Mouse (Mus musculus) hindbrain, embryonic 14.5 days (tissue): ENCODE measurements at regions not wholly inside any gene's neighbourhood (a gene's known extent, or its start where the extent isn't known, plus 50 kb on each side); places are given as distances from the start of the nearest gene placed in this dataset.

Experiments used
- ATAC-seq: fragments of 200-750 bp; cut with Nextera tagmentation; 2 replicates; pipeline ENCODE4 v1.8.0; 2017; ENCODE audit warnings: moderate number of reproducible peaks, mild to moderate bottlenecking, moderate TSS enrichment, moderate library complexity; ENCODE audit not compliant: low FRiP score
- DNase-seq: peaks from one replicate; pipeline ENCODE4 v3.0.0-alpha.2; 2015; ENCODE audit warnings: low spot score
- H3K27ac ChIP-seq: fragments of 300-500 bp; sonication (generic); 2 replicates; pipeline ENCODE4 v1.5.1; 2014; ENCODE audit warnings: mild to moderate bottlenecking, moderate library complexity
- H3K27me3 ChIP-seq: fragments of 300-500 bp; sonication (generic); 2 replicates; pipeline ENCODE4 v1.6.1; 2014; ENCODE audit warnings: mild to moderate bottlenecking, low read length, mixed read lengths; ENCODE audit not compliant: control insufficient read depth, insufficient read depth
- H3K36me3 ChIP-seq: fragments of 300-500 bp; sonication (generic); replicated peaks from 2 replicates; pipeline ENCODE4 v1.6.1; 2014; ENCODE audit not compliant: control insufficient read depth, insufficient read depth
- H3K4me1 ChIP-seq: fragments of 300-500 bp; sonication (generic); replicated peaks from 2 replicates; pipeline ENCODE4 v1.6.1; 2014; ENCODE audit warnings: antibody characterized with exemption, low read length, mixed read lengths; ENCODE audit not compliant: control insufficient read depth, insufficient read depth
- H3K4me2 ChIP-seq: fragments of 300-500 bp; sonication (generic); replicated peaks from 2 replicates; pipeline ENCODE4 v1.6.1; 2014; ENCODE audit warnings: mild to moderate bottlenecking, moderate library complexity
- H3K4me3 ChIP-seq: fragments of 300-500 bp; sonication (generic); replicated peaks from 2 replicates; pipeline ENCODE4 v1.5.1; 2014; ENCODE audit warnings: mild to moderate bottlenecking, low read length
- H3K9ac ChIP-seq: fragments of 300-500 bp; sonication (generic); 2 replicates; pipeline ENCODE4 v1.6.1; 2014
- H3K9me3 ChIP-seq: fragments of 300-500 bp; sonication (generic); 2 replicates; pipeline ENCODE4 v1.6.1; 2016; ENCODE audit warnings: low read length; ENCODE audit not compliant: control insufficient read depth
- WGBS: fragments of 180-500 bp; shearing (Covaris S2); extraction: QIAGEN DNeasy Blood & Tissue Kit; methylation state at CpG from one replicate; pipeline ENCODE4 v1.1.7; 2014; 5-methylcytosine and 5-hydroxymethylcytosine counted together

GRCm38 (mm10) chr9:93005182-93005953 lies 463.3 kb downstream of the Plod2 start:
- DNase-seq (no peak), ATAC-seq (no peak)
- Histone ChIP-seq H3K9me3 (no peaks in the 10 kb centered on the region), H3K4me2 (no peak overlapping the region), H3K27me3 (no peaks in the 10 kb centered on the region), H3K4me1 (no peaks in the 10 kb centered on the region), H3K4me3 (no peak overlapping the region), H3K27ac (no peak overlapping the region), H3K36me3 (no peaks in the 10 kb centered on the region), H3K9ac (no peak overlapping the region)
- WGBS = 89% methylated on average over 3 of the region's 3 CpGs

- Histone ChIP-seq H3K4me1 (no peaks in the 10 kb centered on the region), H3K9me3 (no peaks in the 10 kb centered on the region), H3K27ac (no peak overlapping the region), H3K27me3 (no peaks in the 10 kb centered on the region), H3K4me3 (no peak overlapping the region), H3K36me3 (no peaks in the 10 kb centered on the region), H3K9ac (no peak overlapping the region), H3K4me2 (no peak overlapping the region)
- ATAC-seq (0 out of 2 replicates have a peak, but pooled peaks have one; percentile 46), DNase-seq (no peak)
- 35% methylated on average over 4 of the region's 4 CpGs for WGBS
Observed at GRCm38 (mm10) chr9:93008511-93009302, 466.7 kb downstream of the Plod2 start.

- no peak overlapping the region for H3K4me2 ChIP-seq
- no peak overlapping the region for H3K27ac ChIP-seq
- no peak overlapping the region for H3K9ac ChIP-seq
- no peaks in the 10 kb centered on the region for H3K36me3 ChIP-seq
- ATAC-seq (no peak), DNase-seq (no peak)
- H3K4me1 ChIP-seq = no peaks in the 10 kb centered on the region
- WGBS = 62% methylated on average over 10 of the region's 10 CpGs
- no peak overlapping the region for H3K4me3 ChIP-seq
- no peaks in the 10 kb centered on the region for H3K9me3 ChIP-seq
- H3K27me3 ChIP-seq = no peaks in the 10 kb centered on the region
Observed at GRCm38 (mm10) chr9:93044298-93044912, 502.4 kb downstream of the Plod2 start.

GRCm38 (mm10) chr9:93072140-93072539 lies 530.1 kb downstream of the Plod2 start:
- H3K36me3 ChIP-seq = no peaks in the 10 kb centered on the region
- WGBS = 76% methylated on average over 3 of the region's 3 CpGs

GRCm38 (mm10) chr9:93083114-93083513 lies 541.1 kb downstream of the Plod2 start:
- ATAC-seq (no peak), DNase-seq (no peak)
- Histone ChIP-seq H3K27me3 (no peaks in the 10 kb centered on the region), H3K9me3 (peaks cover 3% of the 10 kb centered on the region; the same call in 1 of the 2 replicates), H3K27ac (no peak overlapping the region), H3K4me1 (no peaks in the 10 kb centered on the region), H3K4me2 (no peak overlapping the region), H3K4me3 (no peak overlapping the region), H3K36me3 (no peaks in the 10 kb centered on the region), H3K9ac (no peak overlapping the region)
- 79% methylated on average over 1 of the region's 1 CpGs for WGBS

More at GRCm38 (mm10) chr9:93072140-93072539, 530.1 kb downstream of the Plod2 start:
- no peak overlapping the region for H3K4me3 ChIP-seq
- no peak overlapping the region for H3K9ac ChIP-seq
- ATAC-seq (no peak), DNase-seq (no peak)
- H3K27ac ChIP-seq = no peak overlapping the region
- H3K4me1 ChIP-seq = no peaks in the 10 kb centered on the region
- H3K4me2 ChIP-seq = no peak overlapping the region
- H3K27me3 ChIP-seq = no peaks in the 10 kb centered on the region
- no peaks in the 10 kb centered on the region for H3K9me3 ChIP-seq

- Histone ChIP-seq H3K4me2 (no peak overlapping the region), H3K4me1 (no peaks in the 10 kb centered on the region), H3K4me3 (no peak overlapping the region), H3K36me3 (no peaks in the 10 kb centered on the region), H3K27me3 (no peaks in the 10 kb centered on the region), H3K27ac (no peak overlapping the region), H3K9me3 (no peaks in the 10 kb centered on the region), H3K9ac (no peak overlapping the region)
- WGBS = 86% methylated on average over 1 of the region's 1 CpGs
- DNase-seq (no peak), ATAC-seq (no peak)
Observed at GRCm38 (mm10) chr9:93098008-93098581, 556.1 kb downstream of the Plod2 start.

GRCm38 (mm10) chr9:93130561-93130960 lies 588.5 kb downstream of the Plod2 start:
- Histone ChIP-seq H3K27ac (no peak overlapping the region), H3K4me3 (no peak overlapping the region), H3K4me1 (no peaks in the 10 kb centered on the region), H3K4me2 (no peak overlapping the region), H3K36me3 (no peaks in the 10 kb centered on the region), H3K9me3 (no peaks in the 10 kb centered on the region), H3K27me3 (no peaks in the 10 kb centered on the region), H3K9ac (no peak overlapping the region)
- no peak for DNase-seq
- no peak for ATAC-seq
- 72% methylated on average over 1 of the region's 1 CpGs for WGBS

- H3K9ac ChIP-seq = no peak overlapping the region
Observed at GRCm38 (mm10) chr9:93131620-93132200, 589.7 kb downstream of the Plod2 start.

GRCm38 (mm10) chr9:93136349-93136748 lies 594.3 kb downstream of the Plod2 start:
- Histone ChIP-seq H3K9me3 (no peaks in the 10 kb centered on the region), H3K36me3 (no peaks in the 10 kb centered on the region), H3K9ac (no peak overlapping the region), H3K27ac (no peak overlapping the region), H3K27me3 (no peaks in the 10 kb centered on the region), H3K4me2 (no peak overlapping the region), H3K4me3 (no peak overlapping the region), H3K4me1 (no peaks in the 10 kb centered on the region)
- ATAC-seq = no peak
- 84% methylated on average over 1 of the region's 1 CpGs for WGBS
- no peak for DNase-seq

More at GRCm38 (mm10) chr9:93131620-93132200, 589.7 kb downstream of the Plod2 start:
- no peak for DNase-seq
- H3K4me3 ChIP-seq = no peak overlapping the region
- no peak for ATAC-seq
- H3K9me3 ChIP-seq = no peaks in the 10 kb centered on the region
- no peaks in the 10 kb centered on the region for H3K27me3 ChIP-seq
- no peaks in the 10 kb centered on the region for H3K4me1 ChIP-seq
- no peaks in the 10 kb centered on the region for H3K36me3 ChIP-seq
- H3K27ac ChIP-seq = no peak overlapping the region
- H3K4me2 ChIP-seq = no peak overlapping the region
